Mouse (Mus musculus): ENCODE results near the gene Atp5d.

GRCm38 (mm10) chr10:80123932-80124562, 14.4 kb upstream of the Atp5d start:
- TF ChIP-seq CTCF (IDR thresholded peaks at IDR 0.05; ENCODE audit: low read depth, low read length) (no peak), GATA1 (IDR thresholded peaks at IDR 0.05; ENCODE audit: borderline replicate concordance, low read length) (no peak), GATA2 (IDR thresholded peaks at IDR 0.05; ENCODE audit: borderline replicate concordance, low read depth, low read length) (no peak)

All from G1E (cell line).